Mouse (Mus musculus) heart, postnatal 25 days (tissue): ENCODE data around the gene Ctla4. TPM values are rescaled to one million over a fixed set of nuclear protein-coding genes. Genes with fewer than 3 reads are reported as not detected.

Experiments
- DNase-seq: peaks from one replicate; pipeline ENCODE4 v3.0.0; 2022; ENCODE audit warnings: low spot score
- intact Hi-C: fragments of 180-260 bp; cut with DNase I; formaldehyde crosslinking; loops from one replicate; pipeline ENCODE4 v1.15.1; 2025
- total RNA-seq, 2 experiments: library from RNA; stranded (reverse); gene quantifications; 2 replicates each; pipeline ENCODE4 v1.2.3; 2021

Ctla4 gene
- total RNA-seq, result under 1 TPM; 0.75 to 0.96 TPM

DNA sequence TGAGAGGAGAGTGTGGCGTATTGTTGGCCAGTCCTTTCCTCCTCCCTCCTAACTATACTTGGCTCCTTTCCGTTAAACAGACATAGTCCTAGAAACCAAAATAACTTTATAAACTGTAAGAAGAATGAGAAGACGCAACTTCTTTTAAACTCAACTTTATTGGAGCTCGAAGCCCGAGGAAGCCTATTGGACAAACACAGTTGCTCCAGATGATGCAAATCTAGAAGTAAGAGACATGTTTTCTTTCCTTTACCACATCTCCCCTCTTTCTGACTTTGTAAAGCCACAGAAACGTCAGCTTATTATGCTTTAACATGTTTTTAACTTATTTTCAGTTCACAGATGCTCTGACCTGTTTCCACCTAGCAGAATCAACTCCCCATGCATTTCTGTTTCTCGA, at the start of gene Ctla4:
TSS of gene Ctla4 (plus strand) at position 20 of the 400 bp plus-strand sequence.
- intact Hi-C loops, result no loop called here
- no peak for DNase-seq

DNA sequence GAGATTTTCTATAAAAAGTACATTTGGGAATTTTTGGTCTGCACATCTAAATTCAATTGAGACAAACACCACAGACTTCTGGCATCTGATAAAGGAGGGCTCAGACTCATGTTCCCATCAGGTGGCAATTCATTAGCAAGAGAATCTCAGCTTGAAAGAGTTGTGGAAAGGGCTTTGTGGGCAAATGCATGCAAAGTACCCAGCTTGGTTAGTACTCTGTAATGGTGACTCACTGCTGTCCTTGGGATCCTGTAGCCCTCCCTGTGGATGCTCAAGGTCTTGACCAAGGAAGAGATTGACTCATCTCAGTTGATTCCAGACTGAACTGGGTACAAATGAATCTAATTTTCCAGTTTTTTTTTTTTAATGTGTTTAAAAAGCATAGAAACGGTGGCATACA, 47.6 kb upstream of the Ctla4 start:
- intact Hi-C loops, result no loop called here
- no peak for DNase-seq

DNA sequence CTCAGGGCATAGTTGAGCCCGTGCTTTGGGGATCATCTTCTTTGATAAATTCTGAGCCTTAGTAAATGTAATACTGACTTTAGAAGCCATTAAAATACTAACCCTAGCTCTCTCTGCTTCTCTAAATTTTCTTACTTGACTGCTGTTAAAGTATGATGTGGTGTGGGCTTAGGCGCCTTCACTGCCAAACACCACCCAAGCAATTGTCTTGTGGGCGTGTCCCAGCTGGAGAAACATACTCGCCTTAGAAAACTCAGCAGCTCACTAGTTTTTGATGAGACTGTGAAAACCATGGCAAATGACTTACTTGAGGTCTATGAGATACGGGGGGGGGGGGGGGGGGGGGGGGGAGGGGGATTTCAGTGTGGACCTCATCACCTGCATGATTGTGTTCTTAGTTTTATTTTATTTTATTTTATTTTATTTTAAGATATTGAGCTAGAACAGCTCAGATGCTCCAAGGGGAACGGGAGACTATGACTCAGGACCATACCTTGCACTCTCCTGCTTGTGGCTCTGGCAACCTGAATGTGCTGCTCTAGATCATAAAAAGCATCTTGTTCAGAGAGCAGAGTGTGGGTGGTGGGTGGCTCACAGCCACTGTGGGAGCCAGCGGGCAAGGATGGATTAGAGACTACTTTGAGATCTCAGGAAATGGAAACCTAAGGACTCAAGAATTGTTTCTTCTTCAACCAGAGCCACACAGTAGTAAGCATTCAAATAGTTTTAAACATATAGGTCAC, 41.3 kb upstream of the Ctla4 start:
- intact Hi-C loops, result no loop called here
- DNase-seq, result no peak

DNA sequence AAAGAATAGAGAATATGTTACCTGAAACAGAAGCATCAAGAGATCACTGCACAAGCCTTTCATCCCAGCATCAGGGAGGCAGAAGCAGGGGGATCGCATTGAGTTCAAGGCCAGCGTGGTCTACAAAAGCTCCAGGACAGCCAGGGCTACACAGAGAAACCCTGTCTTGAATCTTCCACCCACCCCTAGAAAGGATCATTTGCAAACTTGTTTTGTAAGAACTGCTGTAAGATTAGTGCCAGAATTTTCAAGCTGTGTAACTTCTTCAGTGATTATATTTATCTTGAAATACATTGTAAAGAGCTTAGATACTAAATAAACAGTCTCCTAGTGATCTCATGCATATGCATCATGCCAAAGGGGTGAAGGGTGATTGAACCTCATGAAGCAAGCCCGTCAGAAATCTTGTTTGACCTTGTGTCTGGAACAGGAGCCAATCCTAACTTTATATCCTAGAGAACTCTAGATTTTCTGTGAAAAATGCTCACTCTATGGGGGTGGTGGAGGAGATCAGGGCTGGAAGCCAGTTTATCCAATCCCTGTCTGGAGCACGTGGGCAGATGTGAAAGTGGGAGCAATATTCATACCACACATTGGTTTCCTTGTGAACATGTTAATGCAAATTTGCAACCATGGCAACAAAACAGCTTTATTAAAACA, 40.1 kb upstream of the Ctla4 start:
- no peak for DNase-seq
- intact Hi-C loops, result no loop called here

DNA sequence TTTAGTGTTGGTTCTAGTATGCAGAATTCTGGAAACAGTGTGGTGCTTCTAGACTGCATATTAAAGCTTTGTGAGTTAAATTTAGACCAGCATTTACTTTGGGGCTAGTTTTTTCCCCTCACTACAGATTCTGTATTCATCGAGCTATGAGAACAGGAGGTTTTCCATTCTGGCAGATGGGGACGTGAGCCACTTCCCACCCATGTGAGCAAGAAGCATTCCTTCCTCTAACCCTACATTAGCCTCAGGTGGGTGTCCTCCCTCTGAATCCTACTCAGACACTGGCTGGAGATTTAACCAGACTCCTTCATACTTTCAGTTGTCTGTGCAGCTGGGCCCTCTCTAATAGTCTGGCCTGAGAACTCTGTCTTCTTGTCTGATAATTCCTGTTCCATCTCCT, 37.7 kb upstream of the Ctla4 start:
- intact Hi-C loops, result no loop called here
- no peak for DNase-seq

DNA sequence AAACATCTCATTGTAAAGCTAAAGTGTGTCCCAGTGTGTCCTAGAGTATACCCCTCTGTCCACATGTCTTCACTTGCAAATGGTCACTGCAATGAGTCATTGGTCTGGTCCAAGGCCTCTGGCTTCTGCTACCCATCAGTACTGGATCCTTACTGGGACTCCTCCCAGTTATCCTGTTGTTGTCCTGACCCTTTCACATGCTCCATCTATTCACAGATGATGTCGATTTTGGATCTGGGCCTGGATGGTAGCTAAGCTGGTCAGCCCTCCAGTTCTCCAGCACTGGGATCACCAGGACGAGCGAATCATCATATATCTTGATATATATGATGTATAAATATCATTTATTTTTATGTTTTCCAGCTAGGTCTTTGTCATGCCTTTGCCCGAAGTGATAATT, 37.0 kb upstream of the Ctla4 start:
- intact Hi-C loops, result loop anchor here (5.0 kb wide), 1 partner anchor 33 kb away; no protein-coding TSS in a partner anchor

DNA sequence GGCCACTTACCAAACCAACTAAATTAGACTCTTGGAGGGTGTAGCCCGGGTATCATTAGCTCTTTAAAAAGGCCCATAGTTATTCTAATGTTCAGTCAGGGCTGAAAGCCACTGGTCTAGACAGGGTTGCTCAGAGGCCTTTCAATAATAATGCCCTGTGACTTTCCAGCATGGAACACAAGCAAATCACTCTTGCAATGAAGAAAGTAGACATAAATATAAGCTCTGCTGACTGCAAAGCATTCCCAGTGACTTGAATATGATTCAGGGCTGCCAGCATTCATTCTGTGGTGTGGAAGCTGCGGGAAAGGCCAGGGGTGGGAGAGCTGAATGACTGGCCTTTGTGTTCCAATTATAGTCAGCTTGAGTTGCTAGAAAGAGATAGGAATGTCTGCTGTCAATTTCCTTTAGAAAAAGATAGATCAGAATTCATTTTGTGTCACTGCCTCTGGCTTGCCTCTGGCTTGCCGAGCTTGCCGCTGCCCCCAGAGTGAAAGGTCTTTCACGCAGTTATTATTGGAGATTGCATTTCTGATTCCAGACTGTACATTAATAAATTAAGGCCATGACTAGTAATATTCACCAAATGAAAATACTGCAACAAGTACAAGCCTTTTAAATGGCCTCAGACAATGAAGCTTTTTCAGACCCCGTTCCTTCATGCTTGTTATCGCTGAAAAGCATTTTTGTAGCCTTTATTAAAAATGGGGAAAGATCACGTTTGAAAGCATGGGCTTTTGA, 35.6 kb upstream of the Ctla4 start:
- intact Hi-C loops, result loop anchor here (5.0 kb wide), 1 partner anchor 34 kb away; no protein-coding TSS in a partner anchor
- DNase-seq, result no peak

More for the DNA sequence above, 37.0 kb upstream of the Ctla4 start:
- DNase-seq, result no peak

DNA sequence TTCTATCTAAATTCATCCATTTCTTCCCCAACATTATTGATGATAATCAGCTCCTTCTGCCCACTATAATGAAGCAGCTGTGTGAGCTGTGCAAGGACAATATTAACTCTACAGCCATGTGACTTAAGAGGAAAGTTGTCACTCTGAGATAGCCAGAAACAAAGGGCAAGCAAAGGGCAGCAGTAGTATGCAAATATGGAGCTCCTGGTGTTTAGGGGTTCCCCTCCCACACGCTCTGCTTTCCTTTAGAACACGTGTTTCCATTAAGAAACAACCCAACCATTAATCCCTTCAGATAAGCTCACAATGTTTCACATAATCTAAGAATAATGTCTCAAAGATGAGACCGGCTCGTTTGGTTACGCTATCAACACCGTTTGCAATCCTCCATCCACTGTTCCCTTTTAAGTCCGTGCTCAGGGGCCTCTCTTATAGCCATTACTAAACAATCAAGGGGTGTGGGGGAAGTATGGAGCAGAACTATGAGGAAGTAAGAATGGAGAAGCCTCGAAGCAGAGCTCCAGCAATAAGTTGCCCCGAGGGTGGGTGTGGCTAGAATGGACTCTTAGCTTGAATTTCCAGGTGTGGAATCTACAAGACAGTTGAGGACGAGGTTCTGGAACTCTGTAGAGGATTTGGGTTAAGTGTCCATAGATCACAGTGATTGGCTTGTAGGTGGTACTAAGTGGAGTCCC, 34.6 kb upstream of the Ctla4 start:
- intact Hi-C loops, result loop anchor here (5.0 kb wide), 1 partner anchor 35 kb away; no protein-coding TSS in a partner anchor
- no peak for DNase-seq

DNA sequence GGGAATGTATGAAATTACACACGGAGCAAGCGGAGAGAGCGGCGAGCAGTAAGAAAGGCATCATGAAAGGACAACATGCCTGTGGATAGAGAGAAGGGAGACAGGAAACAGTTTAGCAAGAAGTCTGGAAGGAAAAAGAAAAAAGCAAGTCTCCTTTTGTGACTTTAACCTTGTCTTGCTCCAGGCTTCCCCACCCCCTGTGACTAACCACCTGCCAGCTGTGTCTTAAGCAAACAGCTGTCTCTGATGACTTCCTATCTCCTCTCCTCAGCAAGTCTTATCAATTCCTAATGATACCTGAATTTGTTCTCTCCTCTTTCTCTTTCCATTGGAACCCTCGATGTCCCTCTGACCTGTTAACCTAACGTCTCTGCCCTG, 34.0 kb upstream of the Ctla4 start:
- no peak for DNase-seq
- intact Hi-C loops, result loop anchor here (5.0 kb wide), 1 partner anchor 35 kb away; no protein-coding TSS in a partner anchor

DNA sequence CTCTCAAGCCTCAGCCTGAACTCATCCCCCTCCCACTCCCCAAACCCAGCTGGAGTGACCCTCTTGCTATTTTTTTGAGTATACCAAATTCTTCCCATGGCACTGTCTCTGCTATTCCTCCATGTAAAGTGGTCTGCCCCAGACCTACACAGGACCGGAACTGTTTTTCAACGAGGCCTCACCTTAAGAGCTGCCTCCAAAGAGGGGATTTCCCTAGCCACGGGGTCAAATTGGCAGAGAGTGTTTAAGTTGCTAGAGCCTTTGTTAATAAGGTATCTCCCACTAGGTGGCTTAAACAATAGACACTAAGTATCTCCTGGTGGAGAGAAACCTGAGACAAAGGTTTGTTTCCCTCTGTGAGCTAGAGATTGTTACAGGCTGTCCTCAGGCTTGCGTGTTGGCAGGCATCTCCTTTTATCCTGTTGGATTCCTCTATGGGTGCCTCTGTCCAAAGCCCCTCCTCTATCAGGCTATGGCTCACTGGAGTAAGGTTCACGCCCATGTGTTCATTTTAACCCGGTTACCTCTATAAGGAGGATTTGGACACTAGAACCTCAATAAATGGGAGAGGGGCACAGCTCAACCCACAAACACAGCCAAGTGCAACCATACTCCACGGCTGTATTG, 33.4 kb upstream of the Ctla4 start:
- DNase-seq, result no peak
- intact Hi-C loops, result loop anchor here (5.0 kb wide), 1 partner anchor 36 kb away; no protein-coding TSS in a partner anchor

DNA sequence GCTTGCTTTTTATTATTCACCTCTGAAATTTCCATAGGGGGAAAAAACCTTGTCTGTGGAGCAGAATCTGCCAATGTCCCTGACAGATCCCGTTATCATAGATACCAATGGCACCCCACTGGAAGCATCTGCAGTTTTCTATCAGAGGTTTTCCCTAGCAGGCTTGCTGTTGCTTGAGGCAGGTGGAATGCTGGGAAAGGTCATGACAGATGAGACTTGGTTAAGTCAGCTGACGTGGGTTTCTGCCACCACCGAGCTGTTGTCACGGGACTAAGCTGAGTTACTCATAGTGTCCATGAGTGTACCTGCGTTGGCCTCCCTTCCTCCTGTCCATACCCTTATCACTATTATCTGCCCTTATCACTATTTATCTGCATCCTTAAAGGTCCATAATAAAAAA, 32.8 kb upstream of the Ctla4 start:
- intact Hi-C loops, result loop anchor here (5.0 kb wide), 1 partner anchor 37 kb away; no protein-coding TSS in a partner anchor
- DNase-seq, result no peak

DNA sequence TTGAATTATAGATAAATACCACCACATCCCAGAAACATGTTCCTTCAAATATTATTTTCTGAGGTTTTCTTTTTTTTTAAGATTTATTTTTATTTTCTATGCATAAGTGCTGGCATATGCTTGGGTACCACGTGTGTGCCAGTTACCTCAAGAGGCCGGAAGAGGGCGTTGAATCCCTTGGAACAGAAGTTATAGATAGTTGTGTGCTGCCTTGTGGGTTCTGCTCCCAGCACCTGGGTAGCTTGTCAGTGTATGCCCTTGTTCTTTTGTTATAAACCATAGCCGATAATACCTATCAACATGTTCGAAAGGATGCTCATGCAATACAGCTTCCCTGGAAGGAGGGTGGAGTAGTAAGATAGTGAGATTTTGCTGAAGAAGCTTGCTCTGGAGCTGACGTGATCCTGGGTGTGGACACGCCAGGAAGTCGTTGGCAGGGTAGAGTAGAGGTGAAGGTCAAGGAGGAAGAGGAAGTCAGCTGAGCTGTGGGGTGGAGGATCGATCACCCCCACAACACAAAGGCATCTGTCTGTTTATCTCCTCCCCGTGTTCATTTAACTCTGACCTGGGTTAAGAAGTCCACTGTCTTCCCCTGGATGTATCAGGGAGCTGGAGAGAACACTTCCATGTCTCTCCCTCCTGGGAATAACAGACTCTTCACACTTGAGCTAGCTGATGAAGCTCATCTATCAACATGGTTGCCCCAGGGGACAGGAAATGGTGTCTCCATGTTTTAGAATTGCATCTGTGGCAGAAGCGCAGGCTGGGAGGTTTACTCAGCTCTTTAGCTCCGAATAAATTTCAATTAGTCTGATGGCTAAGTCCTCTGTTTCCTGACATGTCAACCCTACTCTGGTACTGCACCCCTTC, 29.2 kb upstream of the Ctla4 start:
- intact Hi-C loops, result loop anchor here (2.0 to 5.0 kb wide), 4 partner anchors 143 to 325 kb away; no protein-coding TSS in a partner anchor
- DNase-seq, result no peak

DNA sequence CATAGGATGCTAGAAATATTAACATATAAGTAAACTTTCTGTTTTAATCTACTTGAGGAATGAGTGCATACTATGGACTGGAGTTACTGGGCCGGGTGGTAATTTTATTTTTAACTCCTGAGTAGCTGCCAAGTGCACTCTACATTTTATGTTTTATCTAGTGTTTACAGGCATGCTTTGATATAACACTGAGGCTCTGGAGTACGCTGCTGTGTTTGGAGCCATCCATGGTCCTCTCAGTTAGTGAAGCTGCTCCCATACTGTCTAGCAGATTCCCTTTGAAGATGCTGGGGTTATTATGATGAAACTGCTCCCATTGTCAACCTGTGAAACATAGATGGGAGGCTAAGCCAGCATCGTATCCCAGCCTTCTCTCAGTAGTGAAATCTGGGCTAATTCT, 27.6 kb upstream of the Ctla4 start:
- intact Hi-C loops, result loop anchor here (2.0 to 5.0 kb wide), 4 partner anchors 144 to 327 kb away; no protein-coding TSS in a partner anchor
- DNase-seq, result no peak

DNA sequence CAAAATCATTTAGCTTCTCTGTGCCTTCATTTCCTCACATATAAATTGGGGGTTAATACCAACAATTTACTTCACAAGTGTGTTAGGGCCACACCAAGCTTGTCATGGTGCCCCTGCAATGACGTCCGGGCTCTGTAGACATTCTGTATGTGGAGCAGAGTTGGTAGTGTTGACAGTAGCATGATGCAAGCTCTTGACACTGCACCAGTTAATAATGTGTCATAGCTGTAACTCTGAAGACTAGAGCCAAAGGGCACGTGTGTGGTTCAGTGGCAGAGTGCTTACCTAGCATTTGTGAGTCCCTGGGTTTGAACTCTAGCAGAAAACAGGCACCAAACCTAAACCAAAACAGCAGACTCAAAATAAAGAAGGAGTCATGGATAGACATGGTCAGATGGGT, 27.0 kb upstream of the Ctla4 start:
- no peak for DNase-seq
- intact Hi-C loops, result loop anchor here (2.0 to 10.0 kb wide), 7 partner anchors 119 to 455 kb away; partner anchors contain the start of genes Abi2 and Raph1

DNA sequence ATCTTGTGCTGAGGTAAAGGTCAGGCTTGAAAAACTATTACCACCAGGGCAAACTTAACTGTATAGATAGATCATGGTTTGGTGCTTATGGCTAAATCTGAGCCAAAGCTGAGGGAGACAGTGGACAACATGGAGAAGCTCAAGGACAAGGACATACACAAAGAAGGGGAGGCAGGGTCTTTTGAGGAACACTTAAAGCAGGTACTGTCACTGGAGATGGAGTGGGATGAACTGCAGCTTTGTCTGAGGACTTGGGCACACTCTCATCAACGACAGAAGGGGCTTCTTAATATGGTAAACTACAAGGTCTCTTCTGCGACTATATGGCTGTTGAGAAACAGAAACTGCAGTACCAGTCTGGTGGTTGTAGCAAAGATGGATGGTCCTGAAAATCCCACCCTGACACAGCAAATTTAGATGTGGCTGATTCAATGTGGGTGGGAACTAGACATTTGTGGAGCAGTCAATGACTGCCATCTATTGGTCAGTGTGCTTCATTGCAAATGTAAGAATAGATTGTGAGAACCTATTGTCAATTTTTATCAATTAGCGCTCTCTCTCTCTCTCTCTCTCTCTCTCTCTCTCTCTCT, 26.3 kb upstream of the Ctla4 start:
- DNase-seq, result no peak

DNA sequence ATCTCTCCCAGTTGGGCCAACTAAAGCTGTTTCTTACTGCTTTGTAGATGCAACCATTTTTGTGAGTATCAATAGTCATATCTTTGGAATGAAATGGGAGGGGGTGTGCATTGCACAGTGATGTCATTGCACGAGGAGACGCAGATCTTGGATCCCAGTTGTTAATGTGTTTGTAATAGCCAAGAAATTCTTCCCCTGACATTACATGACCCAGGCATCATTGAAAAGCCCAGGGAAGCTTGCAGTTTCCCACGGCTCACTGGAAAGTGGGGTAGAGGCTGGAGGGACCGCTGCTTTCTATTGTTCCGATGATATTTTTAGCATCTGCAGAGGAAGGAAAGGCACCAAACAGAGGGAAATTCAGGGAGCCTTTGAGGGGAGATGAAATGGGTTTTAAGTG, 25.8 kb upstream of the Ctla4 start:
- DNase-seq, result no peak
- intact Hi-C loops, result loop anchor here (2.0 to 10.0 kb wide), 3 partner anchors 120 to 456 kb away; partner anchors contain the start of genes Abi2 and Raph1

More for the DNA sequence above, 26.3 kb upstream of the Ctla4 start:
- intact Hi-C loops, result loop anchor here (2.0 to 10.0 kb wide), 3 partner anchors 120 to 456 kb away; partner anchors contain the start of genes Abi2 and Raph1

DNA sequence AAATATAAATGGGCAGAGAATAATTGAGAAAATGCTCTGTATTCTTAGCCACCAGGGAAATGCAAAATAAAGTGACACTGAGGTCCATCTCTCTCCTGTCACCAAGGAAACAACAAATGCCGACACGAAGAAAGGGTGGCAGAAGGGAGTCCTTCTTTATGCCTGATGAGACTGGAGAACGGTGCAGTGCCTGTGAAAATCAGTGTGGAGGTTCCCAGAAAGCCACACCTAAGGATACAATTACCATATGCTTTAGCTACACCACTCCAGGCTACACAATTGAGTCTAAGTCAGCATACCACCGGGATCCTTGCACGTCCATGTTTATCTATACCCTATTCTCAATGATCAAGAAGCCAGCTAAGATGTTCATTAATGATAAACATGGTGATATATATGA, 25.4 kb upstream of the Ctla4 start:
- intact Hi-C loops, result loop anchor here (2.0 to 10.0 kb wide), 3 partner anchors 121 to 457 kb away; partner anchors contain the start of genes Abi2 and Raph1
- DNase-seq, result no peak

DNA sequence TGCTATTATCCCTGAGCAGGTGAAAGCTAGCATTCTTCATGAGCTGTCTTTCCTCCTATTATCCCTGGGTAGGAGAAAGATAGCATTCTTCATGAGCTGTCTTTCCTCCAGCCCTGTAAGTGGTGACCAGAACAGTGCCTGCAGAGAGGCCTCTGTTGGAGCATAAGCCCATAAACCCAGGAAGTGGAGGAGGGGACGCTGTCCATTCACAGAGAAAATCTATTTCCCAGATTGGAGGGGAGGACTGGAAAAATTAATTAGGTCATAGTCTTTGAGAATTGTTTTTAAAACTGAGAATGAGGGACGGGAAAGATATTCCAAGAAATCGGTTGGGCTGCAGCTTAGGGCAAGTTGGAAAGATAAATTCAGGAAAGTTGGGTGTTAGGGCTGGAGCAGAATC, 24.3 kb upstream of the Ctla4 start:
- DNase-seq, result no peak
- intact Hi-C loops, result loop anchor here (2.0 to 10.0 kb wide), 3 partner anchors 98 to 458 kb away; partner anchors contain the start of genes Abi2 and Raph1
